Comparison of ENCODE assay signal across 8 mouse cellular contexts in the genomic region with DNA sequence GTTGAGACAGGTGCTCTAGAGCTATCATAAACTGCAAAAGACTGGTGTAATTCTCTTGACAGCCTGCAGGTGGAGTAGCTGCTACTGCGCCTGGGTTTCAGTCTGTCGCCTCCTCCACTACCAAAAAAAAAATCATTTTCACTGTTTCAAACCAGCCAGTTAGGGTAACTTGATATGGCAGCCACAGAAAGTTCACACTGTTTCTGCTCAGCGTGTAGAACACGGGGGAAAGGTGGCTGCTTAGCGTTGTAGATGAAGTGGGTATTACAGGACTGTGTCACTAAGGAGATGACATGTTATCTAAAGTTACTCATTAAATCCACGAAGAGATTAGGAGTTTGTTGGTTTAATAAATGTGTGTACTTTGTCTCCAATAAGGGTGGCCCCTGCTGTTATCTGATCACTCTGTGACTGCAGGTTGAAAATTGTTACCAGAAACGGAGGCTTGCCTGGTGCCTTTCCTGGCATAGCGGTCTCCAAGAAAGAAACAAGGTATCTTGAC. TPM values are rescaled to one million over a fixed set of nuclear protein-coding genes. Genes with fewer than 3 reads are reported as not detected.
DNase-seq lines count a peak whose midpoint lies in the region; ATAC-seq and TF ChIP-seq lines count a peak whose summit lies in the region.

No protein-coding gene starts in this region.

- no peaks in the 10 kb centered on the region for H3K9me3 ChIP-seq in E14TG2a.4 (ENCODE audit: low read length)
- H3K9me3 ChIP-seq in heart, embryonic 15.5 days (replicated peaks) = no peaks in the 10 kb centered on the region

- H3K9ac ChIP-seq in heart, embryonic 15.5 days = no peak overlapping the region

- TF ChIP-seq POLR2A in bone marrow, adult 2 months (IDR thresholded peaks at IDR 0.05; ENCODE audit: borderline replicate concordance, control insufficient read depth, low read depth, low read length) = no peak

- no peaks in the 10 kb centered on the region for H3K36me3 ChIP-seq in E14TG2a.4 (ENCODE audit: insufficient read depth, low read length)
- H3K36me3 ChIP-seq in heart, embryonic 15.5 days = no peaks in the 10 kb centered on the region

- H3K4me3 ChIP-seq in E14TG2a.4 (replicated peaks; ENCODE audit: low read length) = no peak overlapping the region
- H3K4me3 ChIP-seq in bone marrow, adult 2 months (replicated peaks; ENCODE audit: control insufficient read depth, low read depth, low read length) = no peak overlapping the region
- no peak overlapping the region for H3K4me3 ChIP-seq in heart, embryonic 15.5 days

- peak overlapping the region; percentile 25; the same call in 1 of the 2 replicates for H3K4me2 ChIP-seq in heart, embryonic 15.5 days

- H3K4me1 ChIP-seq in E14TG2a.4 (replicated peaks; ENCODE audit: low read depth, low read length) = no peaks in the 10 kb centered on the region
- no peaks in the 10 kb centered on the region for H3K4me1 ChIP-seq in bone marrow, adult 2 months (ENCODE audit: control insufficient read depth, insufficient read depth, low read length)
- H3K4me1 ChIP-seq in heart, embryonic 15.5 days (replicated peaks) = peaks cover 4% of the 10 kb centered on the region

- H3K27me3 ChIP-seq in E14TG2a.4 (ENCODE audit: insufficient read depth, low read length) = peaks cover 6% of the 10 kb centered on the region; the same call in 1 of the 2 replicates
- peaks cover 10% of the 10 kb centered on the region for H3K27me3 ChIP-seq in heart, embryonic 15.5 days

- peak; percentile 45 for DNase-seq in kidney, adult 18-20 months
- DNase-seq in kidney, adult 11 months = no peak
- peak; percentile 13 for DNase-seq in liver
- peak; percentile 14 for DNase-seq in retina, postnatal 7 days (ENCODE audit: low read depth, low spot score)
- no peak for DNase-seq in spleen, postnatal 14 days (ENCODE audit: low spot score in 2 of 2)

- no peak for ATAC-seq in heart, embryonic 15.5 days (replicated peaks; ENCODE audit: insufficient number of reproducible peaks, insufficient read depth, low FRiP score, low read depth)

- peak; percentile 42 for TF ChIP-seq CTCF in E14TG2a.4 (conservative IDR thresholded peaks at IDR 0.05; ENCODE audit: low read length)
- TF ChIP-seq CTCF in bone marrow, adult 2 months (IDR thresholded peaks at IDR 0.05; ENCODE audit: control insufficient read depth, insufficient read depth, low read length) = peak; percentile 21; the same call in 1 of the 2 replicates

- WGBS in bone marrow, adult 2 months = 42% methylated on average over 8 of the region's 8 CpGs
- WGBS in heart, embryonic 15.5 days = 31% methylated on average over 8 of the region's 8 CpGs

- no peak overlapping the region for H3K27ac ChIP-seq in bone marrow, adult 2 months (ENCODE audit: control insufficient read depth, insufficient read depth, low read depth, low read length, poor library complexity)
- no peak overlapping the region for H3K27ac ChIP-seq in heart, embryonic 15.5 days

RNA-seq across cellular contexts. Expression of gene Ccdc190, which starts 6.7 kb away (rescaled TPM):
- not detected in 2 replicates for polyA plus RNA-seq in bone marrow, adult 2 months (2011; ENCODE audit: insufficient read depth, insufficient read length, low replicate concordance, missing spikeins)
- not detected in 2 replicates for polyA plus RNA-seq in heart, embryonic 15.5 days (2015; fragmentation: Nextera tagmentation; extraction: Ambion mirVana)

RNA-seq across cellular contexts. Expression of gene Hsd17b7, which starts 47.3 kb away (rescaled TPM):
- polyA plus RNA-seq in bone marrow, adult 2 months (2011; ENCODE audit: insufficient read depth, insufficient read length, low replicate concordance, missing spikeins) = 1.0 and 1.1 TPM in 2 replicates
- 16.7 and 18.1 TPM in 2 replicates for polyA plus RNA-seq in heart, embryonic 15.5 days (2015; fragmentation: Nextera tagmentation; extraction: Ambion mirVana)

Comparison
In these comparisons a context has a peak if more than half of its experiments do, and no peak if none do; other contexts are left out.
1. DNase-seq: peak in kidney, adult 18-20 months (single experiment), liver (single experiment) and retina, postnatal 7 days (single experiment); none in kidney, adult 11 months (single experiment) and spleen, postnatal 14 days (0 of 2).